ENCODE assay signal across 25 mouse cellular contexts in the genomic region with DNA sequence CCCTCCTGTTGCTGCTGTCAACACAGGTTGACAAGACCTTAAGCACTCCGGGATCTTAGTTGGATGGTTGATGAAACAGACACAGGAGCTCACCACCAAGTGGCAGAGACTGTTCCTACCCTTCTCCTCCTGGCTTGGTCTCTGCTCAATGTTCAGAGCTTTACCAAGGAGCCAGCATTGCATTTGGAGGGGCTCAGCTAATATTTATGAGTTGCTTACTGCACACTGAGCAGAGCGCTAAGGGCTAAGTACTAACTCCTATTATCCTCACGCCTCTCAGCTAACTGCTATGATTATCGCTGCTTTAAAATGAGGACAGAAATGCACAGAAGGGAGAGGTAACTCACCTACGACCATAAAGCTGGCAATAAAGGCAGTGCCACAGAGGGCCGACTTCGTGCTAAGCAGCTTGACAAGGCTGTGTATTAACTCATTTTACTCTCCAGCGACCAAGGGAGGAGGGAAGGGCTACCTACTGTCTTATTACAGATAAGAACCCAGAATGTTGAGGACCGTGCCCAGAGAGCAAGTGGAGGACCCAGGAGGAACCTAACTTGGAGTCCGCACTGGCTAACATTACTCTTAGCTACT.
DNase-seq lines count a peak whose midpoint lies in the region; ATAC-seq and TF ChIP-seq lines count a peak whose summit lies in the region.
"Had no signal": no experiment of that assay in that cellular context is flagged by ENCODE, and none has a peak within 500 bp of the region (broad histone marks: within the 10 kb centered on the region; RNA-seq: fewer than 3 reads in every experiment).

No protein-coding gene starts in this region.

- peaks cover 12% of the 10 kb centered on the region for H3K4me1 ChIP-seq in hindbrain, embryonic 15.5 days (replicated peaks)
- H3K4me1 ChIP-seq in hindbrain, embryonic 14.5 days (replicated peaks; ENCODE audit: control insufficient read depth, insufficient read depth, low read length), result no peaks in the 10 kb centered on the region
- no peaks in the 10 kb centered on the region for H3K4me1 ChIP-seq in midbrain, embryonic 11.5 days (ENCODE audit: control insufficient read depth, insufficient read depth, low read length)
- H3K4me1 ChIP-seq in midbrain, postnatal 0 days (ENCODE audit: insufficient read depth, low read length), result no peaks in the 10 kb centered on the region

- H3K4me3 ChIP-seq in hindbrain, embryonic 15.5 days, result no peak overlapping the region
- no peak overlapping the region for H3K4me3 ChIP-seq in hindbrain, embryonic 14.5 days (replicated peaks; ENCODE audit: low read length)
- no peak overlapping the region for H3K4me3 ChIP-seq in midbrain, embryonic 11.5 days (ENCODE audit: low read depth, low read length)
- H3K4me3 ChIP-seq in midbrain, postnatal 0 days (ENCODE audit: low read depth, low read length), result no peak overlapping the region
- H3K4me3 ChIP-seq: embryonic facial prominence, embryonic 12.5 days; embryonic facial prominence, embryonic 15.5 days; erythroblast, embryonic 14.5 days; forebrain, embryonic 12.5 days; forebrain, embryonic 15.5 days; heart, adult 2 months; hindbrain, embryonic 13.5 days had no signal

- no peak for TF ChIP-seq CTCF in midbrain, postnatal 0 days (IDR thresholded peaks at IDR 0.05)

- ATAC-seq in hindbrain, embryonic 15.5 days (ENCODE audit: low FRiP score, low read depth), result peak; percentile 41; the same call in 1 of the 2 replicates
- ATAC-seq in hindbrain, embryonic 14.5 days (ENCODE audit: low FRiP score), result no peak
- no peak for ATAC-seq in midbrain, embryonic 11.5 days (ENCODE audit: low FRiP score)
- no peak for ATAC-seq in midbrain, postnatal 0 days (ENCODE audit: low FRiP score)
- ATAC-seq: forebrain, embryonic 15.5 days; Patski had no signal

- H3K4me2 ChIP-seq in hindbrain, embryonic 15.5 days, result no peak overlapping the region
- no peak overlapping the region for H3K4me2 ChIP-seq in hindbrain, embryonic 14.5 days (replicated peaks)
- no peak overlapping the region for H3K4me2 ChIP-seq in midbrain, embryonic 11.5 days
- H3K4me2 ChIP-seq in midbrain, postnatal 0 days (ENCODE audit: low read depth, low read length, poor library complexity, severe bottlenecking), result no peak overlapping the region
- H3K4me2 ChIP-seq: embryonic facial prominence, embryonic 12.5 days; embryonic facial prominence, embryonic 15.5 days; forebrain, embryonic 12.5 days; forebrain, embryonic 15.5 days; heart, embryonic 11.5 days; hindbrain, embryonic 13.5 days had no signal

- H3K27ac ChIP-seq in hindbrain, embryonic 15.5 days (replicated peaks), result no peak overlapping the region
- no peak overlapping the region for H3K27ac ChIP-seq in hindbrain, embryonic 14.5 days
- H3K27ac ChIP-seq in midbrain, embryonic 11.5 days (ENCODE audit: low read depth, low read length), result no peak overlapping the region
- no peak overlapping the region for H3K27ac ChIP-seq in midbrain, postnatal 0 days (ENCODE audit: low read depth, low read length)
- H3K27ac ChIP-seq: embryonic facial prominence, embryonic 12.5 days; embryonic facial prominence, embryonic 15.5 days; forebrain, embryonic 12.5 days; forebrain, embryonic 15.5 days; heart, adult 2 months; hindbrain, embryonic 13.5 days had no signal

- H3K9me3 ChIP-seq in hindbrain, embryonic 15.5 days, result no peaks in the 10 kb centered on the region
- no peaks in the 10 kb centered on the region for H3K9me3 ChIP-seq in hindbrain, embryonic 14.5 days (ENCODE audit: control insufficient read depth, low read length)
- no peaks in the 10 kb centered on the region for H3K9me3 ChIP-seq in midbrain, embryonic 11.5 days (ENCODE audit: control insufficient read depth, low read length)
- H3K9me3 ChIP-seq in midbrain, postnatal 0 days (ENCODE audit: low read length), result no peaks in the 10 kb centered on the region
- H3K9me3 ChIP-seq: embryonic facial prominence, embryonic 12.5 days; embryonic facial prominence, embryonic 15.5 days; forebrain, embryonic 12.5 days; forebrain, embryonic 15.5 days; hindbrain, embryonic 13.5 days had no signal

- H3K36me3 ChIP-seq in hindbrain, embryonic 15.5 days, result no peaks in the 10 kb centered on the region
- no peaks in the 10 kb centered on the region for H3K36me3 ChIP-seq in hindbrain, embryonic 14.5 days (replicated peaks; ENCODE audit: control insufficient read depth, insufficient read depth)
- no peaks in the 10 kb centered on the region for H3K36me3 ChIP-seq in midbrain, embryonic 11.5 days (ENCODE audit: control insufficient read depth, insufficient read depth, low read length)
- H3K36me3 ChIP-seq in midbrain, postnatal 0 days (ENCODE audit: insufficient read depth, low read length), result no peaks in the 10 kb centered on the region
- H3K36me3 ChIP-seq: embryonic facial prominence, embryonic 12.5 days; embryonic facial prominence, embryonic 15.5 days; forebrain, embryonic 12.5 days; forebrain, embryonic 15.5 days; G1E; hindbrain, embryonic 13.5 days had no signal

- H3K27me3 ChIP-seq in hindbrain, embryonic 15.5 days, result no peaks in the 10 kb centered on the region
- no peaks in the 10 kb centered on the region; the same call in 1 of the 2 replicates for H3K27me3 ChIP-seq in hindbrain, embryonic 14.5 days (ENCODE audit: control insufficient read depth, insufficient read depth, low read length)
- H3K27me3 ChIP-seq in midbrain, embryonic 11.5 days (ENCODE audit: control insufficient read depth, insufficient read depth, low read length), result no peaks in the 10 kb centered on the region
- no peaks in the 10 kb centered on the region for H3K27me3 ChIP-seq in midbrain, postnatal 0 days (ENCODE audit: insufficient read depth, low read length)
- H3K27me3 ChIP-seq: embryonic facial prominence, embryonic 12.5 days; embryonic facial prominence, embryonic 15.5 days; forebrain, embryonic 12.5 days; forebrain, embryonic 15.5 days; hindbrain, embryonic 13.5 days; Patski had no signal

- DNase-seq in hindbrain, embryonic 14.5 days (ENCODE audit: low spot score), result no peak
- peak; percentile 62 for DNase-seq in midbrain, embryonic 11.5 days (ENCODE audit: low spot score, missing footprints)
- DNase-seq in midbrain, postnatal 0 days (ENCODE audit: low spot score), result no peak
- peak; percentile 60 for DNase-seq in retina, postnatal 1 day
- DNase-seq in retina, embryonic 14.5 days (ENCODE audit: low spot score), result no peak
- no peak for DNase-seq in kidney, postnatal 4 days
- DNase-seq: adrenal gland, postnatal 10 days; adrenal gland, postnatal 36 days; B cell, adult 2 months; cerebellum, adult 11 months; cerebellum, adult 2 months; cerebellum, adult 9-11 months; cerebellum, postnatal 25 days; gastrocnemius, postnatal 25 days; heart, adult 2 months had no signal

- 70% methylated on average over 10 of the region's 10 CpGs for WGBS in hindbrain, embryonic 15.5 days
- 78% methylated on average over 10 of the region's 10 CpGs for WGBS in hindbrain, embryonic 14.5 days
- 86% methylated on average over 10 of the region's 10 CpGs for WGBS in midbrain, embryonic 11.5 days
- 72% methylated on average over 10 of the region's 10 CpGs for WGBS in midbrain, postnatal 0 days

- H3K9ac ChIP-seq in hindbrain, embryonic 15.5 days, result no peak overlapping the region
- H3K9ac ChIP-seq in hindbrain, embryonic 14.5 days, result no peak overlapping the region
- no peak overlapping the region for H3K9ac ChIP-seq in midbrain, embryonic 11.5 days (ENCODE audit: low read length)
- H3K9ac ChIP-seq in midbrain, postnatal 0 days (replicated peaks; ENCODE audit: low read length, poor library complexity, severe bottlenecking), result no peak overlapping the region
- H3K9ac ChIP-seq: embryonic facial prominence, embryonic 12.5 days; embryonic facial prominence, embryonic 15.5 days; forebrain, embryonic 12.5 days; forebrain, embryonic 15.5 days; hindbrain, embryonic 13.5 days had no signal

Comparison
In these comparisons a context has a peak if more than half of its experiments do, and no peak if none do; other contexts are left out.
1. DNase-seq: peak in midbrain, embryonic 11.5 days (single experiment) and retina, postnatal 1 day (single experiment); none in hindbrain, embryonic 14.5 days (single experiment), midbrain, postnatal 0 days (single experiment), retina, embryonic 14.5 days (single experiment) and kidney, postnatal 4 days (0 of 2).